Mouse (Mus musculus): ENCODE measurements around the gene Olfr1251. TPM values are rescaled to one million over a fixed set of nuclear protein-coding genes. Genes with fewer than 3 reads are reported as not detected.

Gene Olfr1251
- total and polyA plus RNA-seq, 3 experiments: not detected

Other genes with a start within 250 kb of the Olfr1251 start
- gene Olfr1240, start 228.9 kb downstream of the Olfr1251 start, total RNA-seq (2012; rRNA removed): not detected in 2 replicates
- not detected for gene Olfr1240, start 228.9 kb downstream of the Olfr1251 start, polyA plus RNA-seq (2012; ENCODE audit: insufficient read depth in 1 of 2, insufficient read length in 2 of 2, low read depth in 1 of 2, low replicate concordance in 2 of 2, missing spikeins in 1 of 2)
- not detected in 2 replicates for gene Olfr1241, start 184.8 kb downstream of the Olfr1251 start, total RNA-seq (2012; rRNA removed)
- not detected for gene Olfr1241, start 184.8 kb downstream of the Olfr1251 start, polyA plus RNA-seq (2012; ENCODE audit: insufficient read depth in 1 of 2, insufficient read length in 2 of 2, low read depth in 1 of 2, low replicate concordance in 2 of 2, missing spikeins in 1 of 2)
- not detected in 2 replicates for gene Olfr1242, start 173.6 kb downstream of the Olfr1251 start, total RNA-seq (2012; rRNA removed)
- not detected for gene Olfr1242, start 173.6 kb downstream of the Olfr1251 start, polyA plus RNA-seq (2012; ENCODE audit: insufficient read depth in 1 of 2, insufficient read length in 2 of 2, low read depth in 1 of 2, low replicate concordance in 2 of 2, missing spikeins in 1 of 2)
- gene Olfr1243, start 140.4 kb downstream of the Olfr1251 start, total RNA-seq (2012; rRNA removed): not detected in 2 replicates
- gene Olfr1243, start 140.4 kb downstream of the Olfr1251 start, polyA plus RNA-seq (2012; ENCODE audit: insufficient read depth in 1 of 2, insufficient read length in 2 of 2, low read depth in 1 of 2, low replicate concordance in 2 of 2, missing spikeins in 1 of 2): not detected
- gene Olfr1245, start 93.5 kb downstream of the Olfr1251 start, total RNA-seq (2012; rRNA removed): not detected in 2 replicates
- gene Olfr1245, start 93.5 kb downstream of the Olfr1251 start, polyA plus RNA-seq (2012; ENCODE audit: insufficient read depth in 1 of 2, insufficient read length in 2 of 2, low read depth in 1 of 2, low replicate concordance in 2 of 2, missing spikeins in 1 of 2): not detected
- gene Olfr1246, start 78.8 kb downstream of the Olfr1251 start, total RNA-seq (2012; rRNA removed): not detected in 2 replicates
- not detected for gene Olfr1246, start 78.8 kb downstream of the Olfr1251 start, polyA plus RNA-seq (2012; ENCODE audit: insufficient read depth in 1 of 2, insufficient read length in 2 of 2, low read depth in 1 of 2, low replicate concordance in 2 of 2, missing spikeins in 1 of 2)
- not detected in 2 replicates for gene Olfr1247, start 57.8 kb downstream of the Olfr1251 start, total RNA-seq (2012; rRNA removed)
- not detected for gene Olfr1247, start 57.8 kb downstream of the Olfr1251 start, polyA plus RNA-seq (2012; ENCODE audit: insufficient read depth in 1 of 2, insufficient read length in 2 of 2, low read depth in 1 of 2, low replicate concordance in 2 of 2, missing spikeins in 1 of 2)
- gene Olfr1248, start 53.7 kb downstream of the Olfr1251 start, total RNA-seq (2012; rRNA removed): not detected in 2 replicates
- gene Olfr1248, start 53.7 kb downstream of the Olfr1251 start, polyA plus RNA-seq (2012; ENCODE audit: insufficient read depth in 1 of 2, insufficient read length in 2 of 2, low read depth in 1 of 2, low replicate concordance in 2 of 2, missing spikeins in 1 of 2): not detected
- not detected in 2 replicates for gene Olfr1249, start 37.0 kb downstream of the Olfr1251 start, total RNA-seq (2012; rRNA removed)
- not detected for gene Olfr1249, start 37.0 kb downstream of the Olfr1251 start, polyA plus RNA-seq (2012; ENCODE audit: insufficient read depth in 1 of 2, insufficient read length in 2 of 2, low read depth in 1 of 2, low replicate concordance in 2 of 2, missing spikeins in 1 of 2)
- not detected in 2 replicates for gene Olfr1250, start 10.5 kb downstream of the Olfr1251 start, total RNA-seq (2012; rRNA removed)
- gene Olfr1250, start 10.5 kb downstream of the Olfr1251 start, polyA plus RNA-seq (2012; ENCODE audit: insufficient read depth in 1 of 2, insufficient read length in 2 of 2, low read depth in 1 of 2, low replicate concordance in 2 of 2, missing spikeins in 1 of 2): not detected
- gene Olfr1252, start 53.1 kb upstream of the Olfr1251 start, total RNA-seq (2012; rRNA removed): not detected in 2 replicates
- gene Olfr1252, start 53.1 kb upstream of the Olfr1251 start, polyA plus RNA-seq (2012; ENCODE audit: insufficient read depth in 1 of 2, insufficient read length in 2 of 2, low read depth in 1 of 2, low replicate concordance in 2 of 2, missing spikeins in 1 of 2): not detected
- gene Olfr1253, start 85.2 kb upstream of the Olfr1251 start, total RNA-seq (2012; rRNA removed): not detected in 2 replicates
- gene Olfr1253, start 85.2 kb upstream of the Olfr1251 start, polyA plus RNA-seq (2012; ENCODE audit: insufficient read depth in 1 of 2, insufficient read length in 2 of 2, low read depth in 1 of 2, low replicate concordance in 2 of 2, missing spikeins in 1 of 2): not detected
- not detected in 2 replicates for gene Olfr1254, start 121.7 kb upstream of the Olfr1251 start, total RNA-seq (2012; rRNA removed)
- gene Olfr1254, start 121.7 kb upstream of the Olfr1251 start, polyA plus RNA-seq (2012; ENCODE audit: insufficient read depth in 1 of 2, insufficient read length in 2 of 2, low read depth in 1 of 2, low replicate concordance in 2 of 2, missing spikeins in 1 of 2): not detected
- not detected in 2 replicates for gene Olfr1255, start 140.1 kb upstream of the Olfr1251 start, total RNA-seq (2012; rRNA removed)
- gene Olfr1255, start 140.1 kb upstream of the Olfr1251 start, polyA plus RNA-seq (2012; ENCODE audit: insufficient read depth in 1 of 2, insufficient read length in 2 of 2, low read depth in 1 of 2, low replicate concordance in 2 of 2, missing spikeins in 1 of 2): not detected
- not detected in 2 replicates for gene Olfr1256, start 169.6 kb upstream of the Olfr1251 start, total RNA-seq (2012; rRNA removed)
- gene Olfr1256, start 169.6 kb upstream of the Olfr1251 start, polyA plus RNA-seq (2012; ENCODE audit: insufficient read depth in 1 of 2, insufficient read length in 2 of 2, low read depth in 1 of 2, low replicate concordance in 2 of 2, missing spikeins in 1 of 2): not detected
- gene Olfr48, start 176.3 kb upstream of the Olfr1251 start, total RNA-seq (2012; rRNA removed): not detected in 2 replicates
- not detected for gene Olfr48, start 176.3 kb upstream of the Olfr1251 start, polyA plus RNA-seq (2012; ENCODE audit: insufficient read depth in 1 of 2, insufficient read length in 2 of 2, low read depth in 1 of 2, low replicate concordance in 2 of 2, missing spikeins in 1 of 2)
- gene Olfr1257, start 206.5 kb upstream of the Olfr1251 start, total RNA-seq (2012; rRNA removed): not detected in 2 replicates
- not detected for gene Olfr1257, start 206.5 kb upstream of the Olfr1251 start, polyA plus RNA-seq (2012; ENCODE audit: insufficient read depth in 1 of 2, insufficient read length in 2 of 2, low read depth in 1 of 2, low replicate concordance in 2 of 2, missing spikeins in 1 of 2)

All from MEL (cell line).